Comparison of ENCODE assay signal across 8 mouse cellular contexts in genomic region chr10:77339871-77340341, GRCm38 (mm10).
DNase-seq lines count a peak whose midpoint lies in the region; ATAC-seq and TF ChIP-seq lines count a peak whose summit lies in the region.

No protein-coding gene starts in this region.

- no peak overlapping the region for H3K27ac ChIP-seq in embryonic facial prominence, embryonic 13.5 days
- no peak overlapping the region for H3K27ac ChIP-seq in liver, embryonic 12.5 days
- no peak overlapping the region for H3K27ac ChIP-seq in stomach, postnatal 0 days (replicated peaks)

- peaks cover 5% of the 10 kb centered on the region; the same call in 1 of the 2 replicates for H3K27me3 ChIP-seq in embryonic facial prominence, embryonic 13.5 days
- peaks cover 6% of the 10 kb centered on the region for H3K27me3 ChIP-seq in liver, embryonic 12.5 days (replicated peaks)
- no peaks in the 10 kb centered on the region for H3K27me3 ChIP-seq in stomach, postnatal 0 days (ENCODE audit: control insufficient read depth, insufficient read depth, low read length)

- H3K36me3 ChIP-seq in embryonic facial prominence, embryonic 13.5 days, result no peaks in the 10 kb centered on the region
- H3K36me3 ChIP-seq in liver, embryonic 12.5 days, result no peaks in the 10 kb centered on the region
- no peaks in the 10 kb centered on the region for H3K36me3 ChIP-seq in stomach, postnatal 0 days (ENCODE audit: control insufficient read depth, insufficient read depth, low read length)

- 18% methylated on average over 18 of the region's 18 CpGs for WGBS in embryonic facial prominence, embryonic 13.5 days
- WGBS in liver, embryonic 12.5 days (ENCODE audit: insufficient replicate concordance), result 43% methylated on average over 18 of the region's 18 CpGs
- 23% methylated on average over 18 of the region's 18 CpGs for WGBS in stomach, postnatal 0 days

- H3K4me1 ChIP-seq in embryonic facial prominence, embryonic 13.5 days, result 0 out of 2 replicates have a peak, but pooled peaks cover 3% of the 10 kb centered on the region
- H3K4me1 ChIP-seq in liver, embryonic 12.5 days, result peaks cover 7% of the 10 kb centered on the region
- H3K4me1 ChIP-seq in stomach, postnatal 0 days (replicated peaks; ENCODE audit: control insufficient read depth, insufficient read depth), result no peaks in the 10 kb centered on the region

- DNase-seq in left cerebral cortex, postnatal 14 days (ENCODE audit: low spot score in 2 of 2), result peak; percentile 35 to 37
- DNase-seq in left cerebral cortex, postnatal 36 days (ENCODE audit: low spot score in 2 of 2), result no peak
- peak; percentile 32 to 50 for DNase-seq in heart, postnatal 10 days
- no peak for DNase-seq in stomach, postnatal 0 days (ENCODE audit: low spot score)
- no peak for DNase-seq in layer of hippocampus, adult 18-20 months (ENCODE audit: low spot score in 2 of 2)
- DNase-seq in lung, postnatal 10 days, result no peak

- peak overlapping the region; percentile 62 for H3K9ac ChIP-seq in embryonic facial prominence, embryonic 13.5 days
- H3K9ac ChIP-seq in liver, embryonic 12.5 days, result no peak overlapping the region
- peak overlapping the region; percentile 43 for H3K9ac ChIP-seq in stomach, postnatal 0 days (ENCODE audit: low read length)

- no peak for TF ChIP-seq EP300 in stomach, postnatal 0 days (optimal IDR thresholded peaks at IDR 0.05)

- H3K4me2 ChIP-seq in embryonic facial prominence, embryonic 13.5 days, result peak overlapping the region; percentile 72
- H3K4me2 ChIP-seq in liver, embryonic 12.5 days, result peak overlapping the region; percentile 32
- H3K4me2 ChIP-seq in stomach, postnatal 0 days (replicated peaks; ENCODE audit: low read depth), result peak overlapping the region; percentile 50

- TF ChIP-seq CTCF in stomach, postnatal 0 days (IDR thresholded peaks at IDR 0.05; ENCODE audit: low read depth), result peak; percentile 72

- intact Hi-C loops in left cerebral cortex, postnatal 14 days (cut with DNase I), result no loop called here
- intact Hi-C loops in left cerebral cortex, postnatal 36 days (cut with DNase I), result no loop called here
- intact Hi-C loops in heart, postnatal 10 days (cut with DNase I), result no loop called here

- H3K4me3 ChIP-seq in embryonic facial prominence, embryonic 13.5 days, result peak overlapping the region; percentile 41
- H3K4me3 ChIP-seq in liver, embryonic 12.5 days, result no peak overlapping the region
- peak overlapping the region; percentile 22; the same call in 1 of the 2 replicates for H3K4me3 ChIP-seq in stomach, postnatal 0 days (ENCODE audit: low read depth, low read length)

- no peaks in the 10 kb centered on the region for H3K9me3 ChIP-seq in embryonic facial prominence, embryonic 13.5 days
- no peaks in the 10 kb centered on the region for H3K9me3 ChIP-seq in liver, embryonic 12.5 days (replicated peaks)
- H3K9me3 ChIP-seq in stomach, postnatal 0 days (ENCODE audit: control insufficient read depth, low read length), result no peaks in the 10 kb centered on the region

- no peak for ATAC-seq in embryonic facial prominence, embryonic 13.5 days (ENCODE audit: insufficient number of reproducible peaks, insufficient read depth, low FRiP score, low TSS enrichment, low read depth)
- ATAC-seq in liver, embryonic 12.5 days, result no peak
- ATAC-seq in stomach, postnatal 0 days (ENCODE audit: low FRiP score, low TSS enrichment), result no peak

Comparison
In these comparisons a context has a peak if more than half of its experiments do, and no peak if none do; other contexts are left out.
1. DNase-seq: peak in left cerebral cortex, postnatal 14 days (2 of 2) and heart, postnatal 10 days (2 of 2); none in left cerebral cortex, postnatal 36 days (0 of 2), stomach, postnatal 0 days (single experiment), layer of hippocampus, adult 18-20 months (0 of 2) and lung, postnatal 10 days (single experiment).
2. Peak in every context shown above with its lines, with median percentiles within 50 percentile points of each other: H3K4me2 ChIP-seq.